ENCODE assay signal across 8 mouse cellular contexts in genomic region chr12:111038976-111039612, GRCm38 (mm10). TPM values are rescaled to one million over a fixed set of nuclear protein-coding genes. Genes with fewer than 3 reads are reported as not detected.
DNase-seq lines count a peak whose midpoint lies in the region; ATAC-seq lines count a peak whose summit lies in the region.

TSS of gene Rcor1 (plus strand) at chr12:111039351.

- intact Hi-C loops in gastrocnemius, postnatal 14 days (cut with DNase I; ENCODE audit: low total_unique reads), result no loop called here
- intact Hi-C loops in left cerebral cortex, postnatal 10 days (cut with DNase I), result no loop called here

- peak; percentile 98 for ATAC-seq in inflammation-experienced regulatory T-cells, adult 6 months
- peak; percentile 94 for ATAC-seq in megakaryocyte-erythroid progenitor cell, adult 5-6 weeks (replicated peaks; ENCODE audit: low FRiP score, low TSS enrichment, poor library complexity, severe bottlenecking)

- peak; percentile 100 for DNase-seq in adrenal gland, adult (ENCODE audit: inconsistent age in 2 of 2, low spot score in 1 of 2)
- DNase-seq in embryo, embryonic 10.5 days (ENCODE audit: low spot score), result peak; percentile 99
- peak; percentile 100 for DNase-seq in gastrocnemius, postnatal 14 days
- DNase-seq in left cerebral cortex, postnatal 10 days (ENCODE audit: extremely low spot score in 1 of 2, low spot score in 2 of 2), result peak; percentile 99 to 100
- peak; percentile 99 for DNase-seq in right cerebral cortex, postnatal 25 days
- peak; percentile 99 for DNase-seq in urinary bladder, postnatal 4 days (ENCODE audit: low spot score in 2 of 2)

RNA-seq across cellular contexts. Expression of gene Rcor1, which starts in this region (rescaled TPM):
- total RNA-seq in gastrocnemius, postnatal 14 days (2021), result 10 to 100 TPM; 11.5 to 12.7 TPM
- 10 to 100 TPM; 13.6 to 19.7 (median 14.7) TPM for polyA plus RNA-seq in inflammation-experienced regulatory T-cells, adult 6 months (2017; shearing (Covaris generic))
- total RNA-seq in left cerebral cortex, postnatal 10 days (2021), result 10 to 100 TPM; 18.0 to 18.3 TPM
- 56.7 and 73.4 TPM in 2 replicates for total RNA-seq in megakaryocyte-erythroid progenitor cell, adult 5-6 weeks (2014; fragmentation: Nextera tagmentation)
- total RNA-seq in megakaryocyte-erythroid progenitor cell, adult 5-6 weeks (2017), result 44.1 and 55.3 TPM in 2 replicates

Comparison
In these comparisons a context has a peak if more than half of its experiments do, and no peak if none do; other contexts are left out.
1. Peak in every context shown above with its lines: DNase-seq and ATAC-seq.